Mouse (Mus musculus) cerebellum, adult 11 months (tissue): ENCODE data around the gene Rab3il1.

ENCODE experiments used
- DNase-seq: peaks from one replicate; pipeline ENCODE4 v3.0.0; 2022

Gene Rab3il1

GRCm38 (mm10) chr19:9984111-9985055 lies 17.1 kb upstream of the Rab3il1 start:
- no peak for DNase-seq

DNA sequence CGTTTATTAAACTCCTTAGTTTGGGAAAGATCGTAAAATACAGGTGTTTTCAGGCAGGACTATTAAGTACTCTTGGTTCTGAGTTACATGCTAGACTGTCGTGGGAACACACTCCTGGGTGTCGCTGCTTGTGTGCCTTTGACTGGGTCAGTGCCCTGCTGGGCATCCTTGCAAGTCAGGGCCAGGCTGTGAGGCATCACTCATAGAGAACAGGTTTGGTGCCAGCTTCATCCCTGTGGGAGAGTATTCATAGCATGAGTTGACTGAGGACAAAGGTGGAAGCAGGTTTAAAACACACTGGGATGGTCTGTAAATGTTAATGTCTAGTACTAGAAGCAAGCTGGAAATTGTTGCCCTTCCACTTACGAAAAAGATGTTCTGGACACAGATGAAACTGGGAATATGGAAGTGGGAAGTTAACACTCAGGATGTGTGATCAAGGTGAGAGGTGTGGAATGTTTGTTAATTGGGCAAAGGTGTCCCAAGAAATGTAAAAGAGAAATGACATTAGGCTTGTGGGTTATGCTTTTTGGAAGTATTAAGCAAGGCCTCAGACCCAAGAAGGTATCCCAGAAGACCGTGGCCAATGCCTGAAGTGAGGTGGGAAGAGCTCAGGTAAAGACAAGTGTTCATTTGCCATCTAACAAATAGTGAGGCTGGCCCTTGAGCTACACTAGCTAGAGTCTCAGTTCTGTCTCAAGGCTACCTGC lies 16.1 kb upstream of the Rab3il1 start:
- no peak for DNase-seq

DNA sequence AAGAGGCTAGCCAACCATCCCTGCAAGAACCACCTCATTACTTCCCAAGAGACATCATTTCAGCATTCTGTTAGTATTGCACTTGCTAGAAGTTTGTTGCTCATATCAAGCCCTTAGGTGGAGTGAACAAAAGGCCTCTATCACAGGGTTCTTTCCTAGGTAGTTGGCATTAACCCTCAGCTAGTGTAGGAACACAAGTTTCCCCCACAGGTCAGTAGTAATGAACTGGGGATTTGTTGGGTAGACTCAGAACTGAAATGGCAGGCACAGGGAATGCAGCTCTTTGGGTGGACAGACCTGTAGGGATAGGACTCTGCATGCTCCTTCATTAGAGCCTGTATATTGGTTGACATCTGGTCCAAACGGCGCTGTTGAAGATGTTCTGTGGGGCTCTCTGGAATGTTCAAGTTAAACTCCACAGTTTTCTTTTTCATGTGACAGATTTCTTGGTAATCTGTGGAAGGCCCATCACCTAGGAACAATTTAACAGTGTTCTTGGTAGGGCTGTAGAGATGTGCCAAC lies 15.5 kb upstream of the Rab3il1 start:
- DNase-seq: no peak

DNA sequence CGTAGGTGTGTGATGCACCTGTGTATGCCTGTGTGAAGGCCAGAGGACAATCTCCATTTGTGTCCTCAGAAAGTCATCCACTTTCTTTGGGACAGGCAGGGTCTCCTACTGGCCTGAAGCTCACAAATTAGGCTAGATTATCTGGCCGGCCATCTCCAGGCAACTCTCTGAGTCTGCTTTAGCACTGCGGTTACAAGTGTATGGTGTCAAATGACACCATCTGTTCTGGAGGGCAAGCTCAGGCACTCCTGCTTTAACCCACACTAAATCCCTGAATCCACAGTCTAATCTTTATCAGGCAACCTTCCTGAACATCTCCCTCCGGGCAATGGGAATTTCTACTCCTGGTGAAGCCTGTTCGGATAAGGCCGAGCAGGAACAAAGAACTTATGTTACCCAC lies 14.3 kb upstream of the Rab3il1 start:
- no peak for DNase-seq

GRCm38 (mm10) chr19:9987593-9987992 lies 13.9 kb upstream of the Rab3il1 start:
- DNase-seq: no peak

DNA sequence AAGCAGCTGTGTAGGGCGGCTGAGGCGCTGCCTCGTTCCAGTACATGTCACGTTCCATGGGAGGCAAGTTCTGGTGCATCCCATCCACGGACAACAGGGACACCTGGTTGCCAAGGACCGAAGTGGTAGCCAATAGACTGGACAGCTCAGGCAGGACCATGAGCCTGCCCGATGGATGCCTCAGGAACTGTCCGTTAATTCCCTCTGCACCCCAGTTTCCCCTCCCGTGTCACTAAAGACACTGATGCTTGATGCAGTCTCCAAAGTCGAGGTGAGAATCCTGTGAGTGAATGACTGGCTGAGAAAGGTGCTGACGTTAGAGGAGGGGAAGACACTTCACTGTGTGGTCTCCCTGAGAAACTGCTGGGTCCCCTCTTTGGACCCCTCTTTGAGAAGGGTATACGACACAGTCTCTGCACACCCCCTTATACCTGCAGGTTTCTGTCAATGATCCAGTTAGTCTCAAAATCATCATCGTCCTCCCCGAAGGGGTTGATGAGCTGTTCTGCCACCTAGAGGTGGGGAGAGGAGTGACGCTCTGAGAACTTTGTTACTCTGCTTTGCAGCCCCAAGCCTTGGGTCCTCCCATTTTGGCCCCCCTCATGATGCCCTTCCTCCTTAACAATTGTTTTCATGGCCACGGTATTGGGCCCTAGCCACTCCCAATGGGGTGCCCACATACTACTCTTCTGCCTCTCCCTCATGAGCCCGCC lies 12.1 kb upstream of the Rab3il1 start:
- no peak for DNase-seq

DNA sequence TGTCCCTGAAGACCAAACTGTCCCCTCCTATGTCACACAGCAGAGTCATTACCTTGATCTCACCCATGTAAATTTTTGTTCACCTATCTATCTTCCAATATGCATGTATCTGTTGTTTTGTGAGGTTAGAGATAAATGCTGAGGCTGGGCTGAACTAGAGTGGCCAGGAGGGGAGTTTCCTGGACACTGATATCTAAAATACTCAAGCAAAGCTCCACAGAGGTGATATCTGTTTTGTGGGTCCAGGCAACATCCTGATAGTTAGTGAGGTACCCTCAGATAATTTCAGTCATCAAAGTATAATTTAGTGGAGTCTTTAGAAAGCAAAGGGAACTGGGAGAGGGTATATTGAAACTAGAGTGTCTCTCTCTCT lies 11.6 kb upstream of the Rab3il1 start:
- DNase-seq: no peak

DNA sequence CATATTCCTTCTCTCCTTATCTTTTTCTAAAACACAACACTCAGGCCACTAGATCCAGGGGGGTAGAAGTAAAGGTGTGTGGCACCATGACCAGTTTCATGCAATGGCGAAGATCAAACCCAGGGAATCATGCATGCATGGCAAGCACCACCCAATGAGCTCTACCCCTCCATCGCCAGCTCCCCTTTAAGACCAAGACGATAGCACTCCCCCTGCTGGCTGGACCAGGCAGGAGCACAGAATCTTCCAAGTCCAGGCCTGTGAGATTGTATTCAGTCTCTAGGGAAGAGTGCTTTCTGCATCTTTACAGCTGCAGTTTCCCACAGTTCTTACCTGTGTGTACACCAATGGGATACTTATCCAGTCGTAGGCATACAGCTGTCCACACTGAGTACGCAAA lies 10.2 kb upstream of the Rab3il1 start:
- DNase-seq: peak; percentile 56

- no peak for DNase-seq
Measured at GRCm38 (mm10) chr19:9992011-9992958, 9.2 kb upstream of the Rab3il1 start.

GRCm38 (mm10) chr19:9993036-9993656 lies 8.3 kb upstream of the Rab3il1 start:
- peak; percentile 80 for DNase-seq

- DNase-seq: no peak
Measured at GRCm38 (mm10) chr19:9997204-9998062, 4.0 kb upstream of the Rab3il1 start.

DNA sequence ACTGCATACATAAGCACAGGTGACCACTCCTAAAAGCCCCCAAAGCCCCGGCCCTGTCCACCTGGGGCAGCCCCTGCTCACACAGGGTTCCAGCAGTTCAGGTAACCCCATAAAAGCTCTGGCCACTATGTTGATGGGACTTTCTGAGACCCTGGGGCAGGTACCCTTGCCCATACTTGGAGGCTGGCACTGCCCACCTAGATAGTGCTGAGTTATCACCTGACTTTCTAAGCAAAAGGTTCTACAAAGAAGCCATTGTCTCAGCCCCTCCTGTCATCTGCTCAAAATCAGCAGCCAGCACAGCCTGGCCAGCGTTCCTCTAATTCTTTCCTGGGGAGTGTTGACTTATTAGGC lies 3.4 kb upstream of the Rab3il1 start:
- no peak for DNase-seq

DNA sequence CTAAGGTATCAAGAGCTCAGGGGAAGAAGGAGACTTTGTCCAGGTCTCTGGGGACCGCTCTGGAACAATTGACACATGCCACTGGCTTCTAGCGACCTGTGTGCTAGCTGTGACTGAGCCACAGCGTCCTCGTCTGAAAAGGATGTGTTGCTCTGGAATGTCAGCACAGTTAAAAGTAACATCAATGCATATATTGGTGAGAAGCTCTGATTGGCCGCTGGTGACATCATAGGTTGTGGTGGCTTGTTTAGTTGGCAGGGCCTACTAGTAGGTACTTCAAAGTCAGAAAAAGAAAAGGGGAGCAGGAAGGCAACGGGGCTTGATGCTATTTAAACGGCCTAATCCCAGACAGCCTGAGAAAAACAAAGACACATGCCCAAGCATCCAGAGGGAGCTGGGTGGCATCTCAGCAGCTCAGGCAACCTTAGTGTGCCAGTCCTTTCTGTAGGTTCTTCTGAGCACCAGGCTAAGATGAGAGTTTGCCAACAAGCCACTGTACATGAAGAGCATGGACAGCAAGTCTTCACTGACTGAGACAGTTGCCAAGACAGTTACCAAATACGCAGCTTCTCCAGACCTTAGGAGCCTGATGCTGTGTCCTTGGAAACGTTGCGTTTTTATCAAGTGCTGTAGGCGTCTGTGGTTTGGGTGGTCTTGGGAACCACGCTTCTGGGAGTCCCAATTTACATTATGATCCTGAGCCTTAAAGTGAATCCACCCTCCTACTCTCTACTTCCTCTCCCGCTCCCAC lies 2.6 kb upstream of the Rab3il1 start:
- no peak for DNase-seq

DNA sequence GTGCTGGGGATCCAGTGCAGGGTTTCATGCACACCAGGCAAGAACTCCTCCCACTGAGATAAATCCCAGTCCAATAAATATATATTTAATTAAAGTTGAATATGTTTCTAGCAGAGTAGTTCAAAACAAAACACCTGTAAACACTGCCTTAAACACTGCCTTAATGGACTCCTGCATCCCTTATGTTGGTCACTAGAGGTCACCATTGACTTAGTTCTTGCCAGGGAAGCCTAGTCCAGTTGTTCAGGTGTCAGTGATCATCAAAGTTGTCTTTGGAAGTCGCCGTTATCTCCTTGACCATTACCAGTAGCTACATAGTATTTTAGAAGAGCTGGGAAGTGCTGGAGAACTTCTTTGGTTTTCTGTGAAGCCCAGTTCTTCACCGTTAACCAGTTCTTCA lies 1.1 kb upstream of the Rab3il1 start:
- DNase-seq: no peak

- DNase-seq: no peak
Measured at GRCm38 (mm10) chr19:10003696-10004095, 2.2 kb downstream of the Rab3il1 start.

DNA sequence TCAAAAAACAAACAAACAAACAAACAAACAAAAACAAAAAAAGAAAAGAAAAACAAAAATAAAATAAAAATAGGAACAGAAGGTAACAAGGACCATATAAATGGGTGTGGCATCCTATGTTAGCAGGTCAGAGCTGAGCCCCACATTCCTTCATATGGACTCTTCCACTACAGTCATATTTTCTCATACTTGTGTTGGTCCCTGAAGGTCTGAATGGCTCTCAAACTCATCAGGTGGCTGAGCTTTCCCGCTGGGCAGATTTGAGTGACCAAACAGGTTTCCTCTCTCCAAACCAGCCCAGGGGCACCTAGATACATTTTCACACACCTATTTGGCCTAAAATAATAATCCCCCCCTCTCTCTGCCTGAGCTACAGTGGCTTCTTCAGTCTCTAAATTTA lies 9.9 kb downstream of the Rab3il1 start:
- no peak for DNase-seq

DNA sequence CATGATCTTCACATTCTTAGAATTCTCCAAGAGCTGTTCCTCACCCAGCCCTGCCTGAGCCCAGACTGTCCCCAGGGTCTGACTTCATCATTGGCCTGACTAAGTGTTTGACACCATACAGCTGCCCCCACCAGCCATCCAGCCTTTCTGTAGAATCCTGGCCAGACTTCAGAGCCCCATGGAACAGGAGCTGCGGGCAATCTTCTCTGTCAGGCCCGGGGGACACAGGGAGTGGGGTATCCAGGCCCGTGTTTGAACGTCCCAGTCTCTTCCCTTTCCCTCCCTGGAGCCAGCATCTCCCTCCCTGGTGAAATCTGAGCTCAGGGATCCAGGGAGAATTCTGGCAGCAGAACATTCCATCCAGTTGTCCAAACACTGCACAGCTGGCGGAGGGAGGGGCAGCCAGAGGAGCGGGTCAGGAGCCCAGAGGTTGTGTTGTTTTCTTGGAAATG lies 11.4 kb downstream of the Rab3il1 start:
- no peak for DNase-seq

- DNase-seq: no peak
Measured at GRCm38 (mm10) chr19:10013348-10013747, 11.9 kb downstream of the Rab3il1 start.

- DNase-seq: no peak
Measured at GRCm38 (mm10) chr19:10013913-10014312, 12.4 kb downstream of the Rab3il1 start.

DNA sequence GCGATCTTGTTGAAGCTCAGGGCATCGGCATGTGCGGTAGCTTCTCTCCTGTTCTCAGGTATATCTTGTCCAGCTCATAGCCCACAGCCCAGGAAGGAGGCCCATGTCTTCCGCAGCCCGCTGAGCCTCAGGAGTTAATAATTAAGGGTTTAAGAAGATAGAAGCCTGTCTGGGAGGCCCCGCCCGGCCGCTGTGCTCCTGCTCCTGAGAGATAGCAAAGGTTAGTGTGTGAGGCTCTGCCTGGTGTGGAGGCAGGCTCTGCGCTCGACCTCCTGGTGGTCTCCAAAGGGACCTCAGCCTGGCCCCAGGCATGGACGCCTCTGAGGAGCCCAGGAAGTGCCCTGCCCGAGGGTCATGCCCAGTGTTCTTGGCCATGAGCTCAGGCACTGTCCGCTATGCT lies 13.4 kb downstream of the Rab3il1 start:
- DNase-seq: no peak
